Mouse (Mus musculus) neural tube, embryonic 14.5 days (tissue): Measurements from ENCODE around the gene Olfr459. TPM values are rescaled to one million over a fixed set of nuclear protein-coding genes. Genes with fewer than 3 reads are reported as not detected.

Experiments used
- polyA plus RNA-seq: library from polyadenylated mRNA; unstranded; fragments of >200 nt; fragmentation: Nextera tagmentation; extraction: Ambion mirVana; gene quantifications from 2 replicates; pipeline ENCODE4 v1.2.1, GENCODE M21; 2014

Gene Olfr459
- polyA plus RNA-seq, 1 experiment from 2014 or later = not detected

Other genes starting within 250 kb of the Olfr459 start
- 30.4 and 40.3 TPM in 2 replicates for gene Ephb6, start 169.7 kb downstream of the Olfr459 start, polyA plus RNA-seq
- gene Trpv6, start 138.8 kb downstream of the Olfr459 start, polyA plus RNA-seq = 1.0 and 1.4 TPM in 2 replicates
- not detected in 2 replicates for gene Trpv5, start 94.4 kb downstream of the Olfr459 start, polyA plus RNA-seq
- not detected in 2 replicates for gene Llcfc1, start 90.7 kb downstream of the Olfr459 start, polyA plus RNA-seq
- gene Kel, start 70.8 kb downstream of the Olfr459 start, polyA plus RNA-seq = 0.31 and 0.37 TPM in 2 replicates
- not detected in 2 replicates for gene Pip, start 72.4 kb upstream of the Olfr459 start, polyA plus RNA-seq
- not detected in 2 replicates for gene Sval2, start 77.8 kb upstream of the Olfr459 start, polyA plus RNA-seq
- gene Sval1, start 176.5 kb upstream of the Olfr459 start, polyA plus RNA-seq = not detected in 2 replicates
- gene Sval3, start 193.0 kb upstream of the Olfr459 start, polyA plus RNA-seq = not detected in 2 replicates